Mouse (Mus musculus): ENCODE data around the gene Foxf2.

Gene Foxf2

DNA sequence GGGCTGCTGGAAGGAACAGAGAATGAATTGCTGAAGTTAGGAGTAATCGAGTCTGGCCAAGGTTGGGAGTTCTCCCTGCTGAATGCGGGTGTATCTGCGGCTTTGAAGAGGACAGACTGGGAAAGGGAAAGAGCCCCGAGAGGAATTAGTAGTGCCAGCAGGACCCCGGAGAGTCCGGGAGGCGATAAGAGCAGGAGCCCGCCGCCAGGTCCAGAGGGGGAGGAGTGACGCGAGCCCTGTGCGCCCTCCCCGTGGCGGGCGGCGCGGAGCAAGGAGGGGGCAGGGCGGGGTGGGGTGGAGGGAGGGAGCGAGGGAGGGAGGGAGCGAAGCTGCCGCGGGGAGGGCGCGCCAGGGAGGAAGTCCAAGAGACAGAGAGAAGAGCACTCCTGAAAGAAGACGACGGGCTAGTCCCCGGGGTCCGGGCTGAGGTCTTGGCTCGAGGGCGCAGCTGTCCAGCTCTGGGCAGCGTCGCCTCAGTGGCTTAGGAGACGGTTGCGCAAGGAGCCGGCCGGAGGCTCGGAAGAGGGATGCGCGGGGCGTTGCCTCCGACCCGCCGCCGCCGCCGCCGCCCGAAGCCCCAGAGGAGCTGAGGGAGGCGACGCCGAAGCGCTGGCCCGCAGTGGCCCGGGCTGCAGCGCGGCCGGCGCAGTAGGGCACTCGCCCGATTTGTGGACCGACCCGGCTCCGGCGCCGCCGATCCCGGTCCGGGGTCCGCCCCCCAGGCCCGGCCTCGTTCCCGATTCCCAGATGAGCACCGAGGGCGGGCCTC lies at the start of gene Foxf2:
Foxf2 (plus strand) TSS at position 484 of the 769 bp plus-strand sequence.
- DNase-seq (ENCODE audit: low read depth) = no peak

DNA sequence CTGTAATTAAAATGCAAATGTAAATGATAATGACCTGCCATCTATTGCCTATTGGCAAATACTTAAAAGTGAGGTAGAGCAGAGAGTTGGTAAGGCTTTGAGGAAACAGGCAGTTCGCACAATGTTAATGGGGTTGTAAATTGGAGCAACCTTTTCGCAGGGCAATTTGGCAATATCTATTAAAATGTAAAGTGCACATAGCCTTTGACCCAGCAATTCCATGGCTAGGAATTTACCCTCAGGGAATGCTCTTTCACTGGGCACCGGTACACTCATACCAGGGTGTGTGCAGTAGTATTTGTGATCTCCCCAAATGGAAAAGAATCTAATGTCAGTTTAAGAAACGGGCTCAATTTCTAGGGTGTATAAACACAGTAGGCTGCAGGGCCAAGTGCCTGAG lies 48.9 kb upstream of the Foxf2 start:
- no peak for DNase-seq (ENCODE audit: low read depth)

DNA sequence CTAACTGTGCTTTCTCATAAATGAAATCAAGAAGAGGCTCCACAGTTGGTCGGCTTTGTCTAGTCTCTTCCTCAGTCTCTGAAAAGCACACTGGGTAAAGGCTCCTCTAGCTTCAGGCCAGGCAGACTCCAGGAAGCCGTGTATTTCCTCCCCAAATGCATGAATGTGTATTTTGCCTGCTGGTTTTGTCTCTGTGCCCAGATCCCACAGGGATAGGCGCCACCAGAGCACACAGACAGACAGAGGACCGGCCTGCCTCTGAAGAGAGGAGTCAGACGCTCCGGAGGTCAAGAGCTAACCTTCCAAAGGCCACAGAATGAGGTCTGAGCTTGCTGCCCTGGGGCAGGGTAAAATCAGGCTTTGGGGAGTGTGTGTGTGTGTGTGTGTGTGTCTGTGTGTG lies 48.0 kb upstream of the Foxf2 start:
- no peak for DNase-seq (ENCODE audit: low read depth)

DNA sequence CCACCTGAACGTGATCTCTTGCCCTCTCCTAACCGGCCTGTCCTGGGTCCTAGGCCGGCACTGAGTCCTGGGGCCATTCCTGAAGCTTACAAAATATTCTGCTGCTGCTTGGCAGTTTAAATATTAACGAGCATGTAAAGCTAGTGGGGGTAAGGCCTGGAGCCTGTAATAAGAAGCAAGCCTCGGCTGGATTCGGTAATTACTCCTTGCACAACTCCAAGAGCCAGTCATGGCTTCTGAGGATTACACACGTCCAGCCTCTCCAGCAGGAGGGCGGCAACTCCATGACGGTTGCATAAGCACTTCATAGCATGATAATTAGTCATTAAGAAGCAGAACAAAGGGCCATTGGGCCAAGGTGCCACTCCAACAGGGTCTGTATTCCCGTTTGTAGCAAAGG lies 47.2 kb upstream of the Foxf2 start:
- no peak for DNase-seq (ENCODE audit: low read depth)

DNA sequence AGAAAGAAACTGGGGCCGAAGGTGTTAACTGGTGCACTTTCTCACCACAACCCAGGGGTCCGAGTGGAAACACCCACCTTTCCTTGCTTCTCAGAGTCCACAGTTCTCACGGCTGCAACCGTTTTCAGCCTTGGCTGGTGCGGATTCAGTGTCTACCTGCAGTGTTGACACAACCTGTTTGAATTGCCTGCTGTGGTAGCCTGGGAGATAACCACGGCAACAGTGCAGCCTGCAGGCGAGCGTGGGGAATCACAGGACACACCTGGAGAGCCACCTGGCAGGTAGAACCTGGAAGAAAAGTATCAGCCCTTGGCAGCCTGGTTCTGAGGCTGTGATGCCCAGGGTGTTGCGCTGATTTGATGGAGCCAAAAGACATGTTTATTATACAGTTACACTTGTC lies 45.8 kb upstream of the Foxf2 start:
- DNase-seq (ENCODE audit: low read depth) = peak; percentile 11

DNA sequence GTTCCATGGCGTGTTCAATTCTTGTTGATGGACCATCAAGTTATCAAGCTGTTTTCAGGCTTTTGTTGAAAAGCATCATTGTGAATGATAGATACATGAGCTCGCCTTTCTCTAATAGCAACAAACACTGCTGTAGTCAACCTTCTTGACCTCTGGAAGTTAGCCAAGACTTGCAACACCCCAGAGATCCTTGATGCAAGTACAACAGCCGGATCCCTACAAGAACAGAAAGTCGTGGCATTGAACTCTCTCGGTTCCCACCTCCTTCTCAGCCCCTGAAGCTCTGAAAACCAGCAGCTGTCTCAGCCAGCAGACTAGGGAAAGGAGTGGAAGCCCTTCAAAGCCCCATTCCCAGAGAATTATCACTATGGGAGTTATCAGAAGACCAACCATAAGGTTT lies 38.3 kb upstream of the Foxf2 start:
- DNase-seq (ENCODE audit: low read depth) = no peak

DNA sequence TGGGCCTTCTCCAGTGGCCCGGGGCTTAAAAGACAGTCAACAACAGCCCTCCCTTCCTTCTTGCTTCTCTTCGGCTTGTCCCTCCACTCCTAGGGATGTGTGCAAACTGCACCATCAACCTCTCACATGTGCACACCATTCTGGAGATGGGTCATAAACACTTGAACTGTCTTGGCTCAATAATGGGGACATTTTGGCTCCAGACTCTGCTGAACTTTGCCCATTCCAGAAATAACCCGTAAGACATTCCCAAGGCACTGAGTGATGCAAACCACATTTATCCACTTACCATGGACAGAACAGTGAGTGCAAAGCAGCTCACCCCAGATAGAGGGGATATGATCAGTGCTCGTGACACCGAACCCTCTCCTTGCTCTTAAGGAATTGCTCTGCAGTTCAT lies 26.0 kb upstream of the Foxf2 start:
- no peak for DNase-seq (ENCODE audit: low read depth)

DNA sequence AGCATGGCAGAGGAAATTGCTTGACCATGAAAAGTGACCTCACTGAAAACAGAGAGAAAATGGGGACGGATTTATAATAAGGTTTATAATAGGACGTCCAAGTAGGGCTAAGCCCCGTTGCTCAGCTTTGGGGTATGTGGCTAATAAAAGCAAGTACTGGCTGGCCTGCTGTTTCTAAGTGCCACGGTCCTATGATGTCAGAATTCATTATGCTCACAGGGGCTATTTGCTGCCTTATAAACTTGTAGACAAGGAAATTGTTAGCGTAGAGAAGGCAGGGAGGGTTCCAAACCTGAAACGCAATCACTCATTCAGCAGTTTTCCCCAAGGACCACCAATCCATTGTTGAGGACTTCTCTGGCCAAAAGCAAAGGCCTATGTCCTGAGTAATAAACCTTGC lies 21.7 kb upstream of the Foxf2 start:
- no peak for DNase-seq (ENCODE audit: low read depth)

DNA sequence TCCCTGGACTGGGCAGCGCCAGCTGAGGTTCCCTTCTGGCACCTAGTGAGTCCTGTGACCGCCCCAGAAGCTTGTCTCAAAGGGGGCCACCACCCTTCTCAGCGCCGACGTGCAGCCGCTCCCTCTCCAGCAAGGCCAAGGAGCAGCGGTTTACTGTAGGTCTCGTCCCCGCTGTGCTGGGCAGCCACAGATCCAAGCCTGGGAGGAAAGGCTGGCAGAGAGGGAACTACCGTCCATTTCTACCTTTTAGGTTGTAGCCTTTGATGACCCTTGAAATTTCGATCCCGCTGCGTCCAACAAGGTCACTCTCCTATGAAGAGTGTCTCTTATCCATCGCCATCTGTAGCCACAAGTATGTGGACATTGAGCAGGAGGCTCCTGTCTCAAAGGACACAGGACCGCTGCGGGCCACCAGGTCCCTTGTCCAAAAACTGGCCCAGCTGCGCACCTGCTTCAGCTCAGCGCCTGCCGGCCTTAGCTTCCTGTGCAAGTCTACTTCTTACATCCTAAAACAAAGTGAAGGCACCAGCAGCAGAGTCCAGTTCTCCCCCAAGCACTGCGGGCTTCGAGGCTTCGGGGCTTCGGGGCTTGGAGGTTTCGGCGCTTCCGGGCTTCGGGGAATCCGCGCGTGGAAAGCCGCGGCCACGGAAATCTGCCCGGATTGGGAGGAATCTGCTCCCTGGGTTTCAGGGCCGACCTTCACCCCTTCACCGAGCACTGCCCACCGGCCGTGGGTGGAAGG lies 10.7 kb upstream of the Foxf2 start:
- DNase-seq (ENCODE audit: low read depth) = no peak

DNA sequence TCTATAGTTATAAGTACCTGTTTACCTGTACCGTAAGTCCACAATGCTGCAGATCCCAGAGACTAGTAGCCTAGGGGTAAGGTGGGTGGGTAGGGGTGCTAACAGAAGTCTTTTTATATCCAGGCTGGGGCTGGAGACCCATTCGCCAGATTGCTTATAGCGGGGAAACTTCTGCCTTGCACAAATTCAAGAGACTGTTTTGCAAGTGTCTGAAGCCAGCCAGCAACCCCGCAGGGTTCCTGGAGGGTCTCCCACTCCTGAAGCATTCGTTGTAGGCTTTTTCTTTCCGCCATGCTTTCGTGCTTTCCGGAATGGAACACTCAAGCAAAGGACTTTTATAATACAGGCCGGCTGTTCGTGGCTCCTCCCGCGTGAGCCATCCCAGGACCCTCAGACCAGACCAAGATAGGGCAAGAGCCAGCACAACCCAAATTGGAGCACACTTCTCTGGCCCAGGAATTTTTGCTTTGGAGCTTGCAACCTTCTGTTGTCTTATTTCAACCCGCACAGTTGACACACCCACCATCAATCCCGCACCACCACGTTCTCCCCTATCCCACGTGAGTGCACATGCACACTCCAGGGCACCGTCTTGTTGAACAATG lies 10.0 kb upstream of the Foxf2 start:
- no peak for DNase-seq (ENCODE audit: low read depth)

DNA sequence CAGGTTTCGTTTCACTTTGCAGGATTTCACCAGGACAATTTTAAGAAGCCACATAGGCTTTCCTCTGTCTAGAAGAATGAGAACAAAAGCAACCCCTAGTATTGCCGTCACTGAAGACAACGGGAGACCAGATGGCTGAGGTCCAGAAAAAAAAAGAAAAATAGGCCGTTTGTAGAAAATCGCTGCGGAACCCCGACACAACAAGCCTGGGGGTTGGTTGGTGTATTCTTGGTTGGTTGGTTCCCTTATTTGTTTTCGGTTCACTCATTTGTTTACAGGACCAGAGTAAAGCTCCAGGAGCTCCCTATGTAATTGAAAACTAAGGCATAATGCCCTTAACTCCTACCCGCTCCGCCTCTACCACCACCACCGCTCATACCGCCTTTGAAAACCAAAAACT lies 7.6 kb upstream of the Foxf2 start:
- DNase-seq (ENCODE audit: low read depth) = no peak

DNA sequence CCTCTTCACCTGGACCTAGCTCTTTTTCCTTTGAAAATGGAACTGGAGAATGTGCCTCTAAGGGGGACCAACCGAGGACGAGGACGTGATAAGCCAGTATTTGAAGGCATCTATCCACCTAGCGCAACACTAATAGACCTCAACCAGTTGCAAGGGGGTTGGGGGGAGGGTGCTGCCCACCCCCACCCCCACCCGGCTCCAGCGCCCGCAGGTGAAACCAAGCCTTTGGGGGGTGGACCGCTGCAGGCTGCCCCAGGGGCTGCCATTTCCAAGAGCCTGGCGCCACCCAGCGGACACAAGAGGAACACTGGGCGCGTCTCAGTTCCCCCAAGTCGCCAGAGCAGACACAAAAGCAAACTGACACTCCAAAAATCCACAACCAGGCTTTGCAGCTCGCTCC lies 7.2 kb upstream of the Foxf2 start:
- peak; percentile 58 for DNase-seq (ENCODE audit: low read depth)

DNA sequence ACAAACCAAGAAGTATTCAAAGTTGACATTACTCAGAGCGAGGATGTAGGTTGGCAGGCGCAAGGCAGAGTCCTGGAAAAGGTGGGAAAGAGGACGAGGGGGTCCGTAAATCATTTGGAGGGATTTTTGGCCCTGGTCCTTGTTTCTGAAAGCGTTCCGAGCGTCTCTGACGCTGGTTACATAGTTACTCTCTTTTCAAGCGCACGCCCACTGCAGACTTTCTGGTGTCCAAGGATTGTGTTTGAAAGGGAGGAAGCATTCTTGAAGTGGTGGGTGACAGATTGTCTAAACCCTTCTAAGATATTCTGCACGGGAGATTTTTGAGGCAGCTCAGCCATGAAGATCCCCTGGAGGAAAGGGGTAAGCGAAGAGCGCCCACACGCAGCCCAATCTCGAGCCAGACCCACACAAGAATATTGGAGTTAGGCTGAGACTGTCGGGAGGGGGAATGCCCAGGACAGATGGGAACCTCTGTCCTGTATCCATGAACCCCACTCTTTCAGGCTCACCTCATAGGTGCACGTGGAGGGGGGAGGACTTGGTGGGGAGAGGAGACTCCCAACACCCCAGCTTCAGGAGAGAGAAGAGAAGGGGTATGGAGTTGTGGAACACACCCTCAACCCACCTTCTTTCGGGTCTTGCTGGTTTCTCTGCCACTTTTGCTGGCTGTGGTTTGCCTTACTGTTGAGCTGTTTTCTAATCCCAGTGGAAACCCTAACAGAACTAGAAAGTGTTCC lies 6.5 kb upstream of the Foxf2 start:
- DNase-seq (ENCODE audit: low read depth) = no peak

DNA sequence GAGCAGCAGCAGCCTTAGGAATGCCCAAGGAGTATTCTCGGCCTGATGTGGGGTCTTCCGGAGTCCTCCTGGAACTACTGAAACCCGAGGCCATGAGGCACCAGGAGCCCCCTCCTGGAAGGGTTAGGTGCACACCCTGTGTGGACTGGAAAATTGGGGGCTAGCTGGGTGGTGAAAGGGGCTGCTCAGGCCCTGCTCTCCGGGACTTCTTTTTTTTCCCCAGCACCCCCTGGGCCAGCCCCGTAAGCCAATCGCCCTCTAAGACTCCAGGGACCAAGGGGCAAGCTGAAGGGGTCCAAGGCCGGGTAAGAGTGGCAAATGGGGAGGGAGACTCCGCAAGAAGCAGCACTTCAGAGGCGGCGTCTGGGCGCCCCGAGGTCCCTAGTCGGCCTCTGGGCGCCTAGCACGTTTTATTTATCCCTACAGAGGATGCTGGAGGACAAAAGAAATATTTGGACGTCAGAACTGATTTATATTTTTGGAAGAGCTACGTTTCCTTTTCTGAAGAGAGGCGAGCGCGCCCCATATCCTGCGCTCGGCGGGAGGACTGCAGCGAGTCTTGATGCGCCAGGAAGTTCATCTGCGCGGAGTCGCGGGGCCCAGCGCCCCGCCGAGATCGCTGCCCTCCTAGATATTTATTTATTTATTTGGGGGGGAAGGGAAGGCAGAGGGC lies 5.7 kb upstream of the Foxf2 start:
- DNase-seq (ENCODE audit: low read depth) = no peak

DNA sequence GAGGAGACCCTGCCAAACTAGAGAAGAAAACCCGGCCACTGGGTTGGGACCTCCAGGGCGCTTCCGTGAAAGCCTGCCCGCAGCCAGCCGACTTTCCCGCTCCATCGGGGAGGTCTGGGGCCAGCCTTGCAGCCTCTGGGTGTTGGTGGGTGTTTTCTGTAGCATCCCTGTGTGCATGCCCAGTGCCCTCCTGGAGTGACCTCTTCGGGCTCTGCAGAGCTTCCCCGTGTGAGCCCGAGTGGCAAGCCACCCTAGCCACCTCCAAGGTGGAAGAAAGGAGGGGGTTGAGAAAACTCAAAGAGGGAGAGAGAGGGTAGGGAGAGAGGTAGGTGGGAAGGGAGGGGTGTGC lies 5.1 kb upstream of the Foxf2 start:
- DNase-seq (ENCODE audit: low read depth) = no peak

DNA sequence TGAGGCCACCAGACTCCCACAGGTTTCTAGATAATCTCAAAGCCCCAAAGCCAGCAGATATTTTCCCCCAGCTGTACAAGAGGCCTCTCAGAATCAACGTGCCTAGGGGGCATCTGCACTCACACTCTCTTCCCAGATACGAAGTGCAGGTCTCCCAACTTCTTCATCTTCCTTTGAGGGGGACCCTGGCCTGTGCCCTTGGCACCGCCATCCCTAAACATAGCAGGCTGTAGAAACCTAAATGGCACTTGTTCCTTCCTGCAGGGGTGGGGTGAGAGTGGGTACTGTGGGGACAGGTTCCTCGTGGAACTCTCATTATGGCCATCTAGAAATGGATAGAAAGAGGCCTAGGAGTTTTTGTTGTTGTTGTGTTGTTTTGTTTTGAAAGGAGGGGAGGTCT lies 4.7 kb upstream of the Foxf2 start:
- DNase-seq (ENCODE audit: low read depth) = no peak

DNA sequence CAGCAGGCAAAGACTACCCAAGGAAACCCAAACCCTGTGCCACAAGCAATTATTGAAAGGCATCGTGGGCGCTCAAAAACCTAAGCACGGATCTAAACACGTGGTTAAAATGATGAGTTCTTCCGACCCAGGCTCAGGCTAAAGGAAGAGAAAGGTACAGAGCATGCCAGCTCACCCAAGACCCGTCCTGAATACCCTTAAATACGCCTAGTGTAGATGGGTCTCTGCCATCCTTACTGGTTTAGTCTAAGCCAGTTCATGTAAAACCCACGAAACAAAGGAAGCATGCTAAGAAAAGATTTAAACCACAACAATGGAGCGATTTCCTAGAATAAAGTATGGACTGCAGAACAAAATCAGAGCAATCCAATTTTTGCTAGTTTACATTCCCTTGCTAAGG lies 3.9 kb upstream of the Foxf2 start:
- DNase-seq (ENCODE audit: low read depth) = no peak

DNA sequence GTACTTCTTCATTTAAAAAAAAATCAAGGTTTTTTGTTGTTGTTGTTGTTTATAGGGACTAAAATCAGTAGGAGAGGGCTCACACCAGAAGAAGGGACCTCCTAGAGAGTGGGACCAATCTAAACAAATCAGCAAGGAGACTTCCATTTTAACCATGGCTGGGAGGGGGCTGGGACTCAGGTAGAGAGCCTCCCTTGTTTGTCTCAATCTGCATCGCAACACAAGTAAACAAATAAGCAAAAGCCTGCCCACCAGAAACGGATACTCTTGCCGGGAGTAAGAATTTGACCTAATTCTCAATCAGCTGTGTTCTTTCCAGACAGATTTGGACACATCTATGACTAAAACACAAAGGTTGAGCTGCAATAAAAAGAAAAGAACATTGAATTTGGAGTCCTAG lies 3.2 kb upstream of the Foxf2 start:
- no peak for DNase-seq (ENCODE audit: low read depth)

DNA sequence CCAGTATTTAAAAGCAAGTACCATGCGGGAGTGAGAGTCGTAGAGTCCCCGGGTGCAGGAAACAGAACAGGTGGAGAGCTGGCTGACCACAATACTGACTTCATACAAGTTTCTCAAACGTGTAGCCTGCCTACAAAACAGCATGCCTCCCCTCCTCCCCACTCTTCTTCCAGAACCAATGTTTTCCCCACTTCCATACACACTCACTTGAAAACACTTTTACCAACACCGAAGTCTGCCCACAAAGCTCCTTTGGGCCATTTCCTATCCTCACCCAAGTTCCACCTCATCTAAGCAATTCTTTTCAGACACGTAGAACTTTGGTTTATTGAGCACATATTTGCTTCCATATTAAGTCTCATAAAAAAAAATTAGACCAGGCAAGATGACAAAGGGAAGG lies 2.3 kb upstream of the Foxf2 start:
- DNase-seq (ENCODE audit: low read depth) = no peak

DNA sequence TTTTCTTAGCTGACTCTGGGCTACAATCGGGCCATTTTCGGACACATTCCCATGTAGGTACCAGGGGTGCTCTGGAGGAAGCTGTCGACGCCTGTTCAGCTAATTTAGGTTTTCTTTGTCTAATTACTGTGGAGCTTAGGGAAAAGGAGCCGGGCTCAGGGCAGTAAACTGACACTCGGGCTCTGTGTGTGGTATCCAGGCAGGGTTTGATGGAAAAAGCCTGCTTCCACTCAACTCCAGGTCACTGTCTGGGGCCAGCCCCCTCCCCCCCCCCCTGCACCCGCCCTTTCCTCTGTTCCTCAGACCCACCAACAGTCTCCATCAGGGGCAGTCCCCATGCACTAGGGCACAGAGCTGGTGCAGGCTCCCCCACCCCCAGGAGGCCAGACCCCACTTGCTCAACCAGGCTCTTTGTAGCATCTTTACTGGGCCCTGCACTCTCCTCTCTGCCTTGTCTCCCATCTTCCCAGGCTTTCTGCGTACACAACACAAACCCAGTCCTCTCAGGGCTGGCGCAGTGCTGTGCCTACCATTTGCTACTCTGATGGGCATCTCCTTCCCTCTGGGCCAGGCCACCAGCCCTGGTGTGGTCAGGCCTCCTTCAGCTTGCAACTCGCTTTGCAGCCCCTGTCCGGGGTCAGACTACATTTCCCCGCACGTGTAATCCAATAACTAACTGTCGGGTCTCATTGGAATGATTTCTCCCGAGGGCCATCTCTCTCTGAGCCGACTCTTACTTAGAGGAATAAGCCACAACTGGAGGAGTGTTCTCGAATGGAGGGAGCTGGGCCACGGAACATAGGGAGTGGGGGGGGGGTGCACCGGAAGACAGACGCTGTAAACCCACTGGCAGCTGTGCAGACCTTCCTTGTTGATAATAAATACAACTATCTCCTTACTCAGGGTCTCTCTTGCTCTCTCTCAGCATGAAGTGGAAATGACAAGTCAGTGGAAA lies 1.4 kb upstream of the Foxf2 start:
- DNase-seq (ENCODE audit: low read depth) = no peak

DNA sequence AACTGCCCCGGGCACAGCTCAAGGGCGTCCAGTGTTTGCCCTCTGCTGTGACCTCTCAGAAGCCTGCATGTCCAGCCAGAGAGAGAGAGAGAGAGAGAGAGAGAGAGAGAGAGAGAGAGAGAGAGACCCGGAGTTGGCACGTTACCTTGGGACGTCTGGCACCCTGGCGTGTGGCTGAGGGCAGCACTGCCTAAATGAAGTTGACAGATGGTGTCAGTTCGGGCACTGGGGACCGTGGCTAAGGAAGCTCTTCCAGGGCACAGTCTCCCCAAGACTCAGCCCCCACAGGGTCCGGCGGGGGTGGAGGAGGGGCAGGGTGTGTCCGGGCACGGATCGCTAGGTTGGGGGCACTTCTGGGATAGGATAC lies 667 bp upstream of the Foxf2 start:
- no peak for DNase-seq (ENCODE audit: low read depth)
